Mouse (Mus musculus): ENCODE results near the gene Pcolce2.
"Not testable (repeated sequence)": the region's sequence is repeated elsewhere in the genome, so short reads cannot be mapped to it uniquely, and the experiment has no call there.

The Pcolce2 gene

GRCm38 (mm10) chr9:95637271-95638181 lies at the start of gene Pcolce2:
Gene Pcolce2, plus strand, starts transcription at chr9:95637601.
- DNase-seq (ENCODE audit: low read depth, low spot score): no peak

- DNase-seq (ENCODE audit: low read depth, low spot score): no peak
Measured at GRCm38 (mm10) chr9:95588070-95588469, 49.3 kb upstream of the Pcolce2 start.

GRCm38 (mm10) chr9:95594291-95594690 lies 43.1 kb upstream of the Pcolce2 start:
- no peak for DNase-seq (ENCODE audit: low read depth, low spot score)

- DNase-seq (ENCODE audit: low read depth, low spot score): no peak
Measured at GRCm38 (mm10) chr9:95597466-95598178, 39.8 kb upstream of the Pcolce2 start.

- DNase-seq (ENCODE audit: low read depth, low spot score): no peak
Measured at GRCm38 (mm10) chr9:95598179-95598721, 39.2 kb upstream of the Pcolce2 start.

GRCm38 (mm10) chr9:95599399-95599798 lies 38.0 kb upstream of the Pcolce2 start:
- no peak for DNase-seq (ENCODE audit: low read depth, low spot score)

- DNase-seq (ENCODE audit: low read depth, low spot score): no peak
Measured at GRCm38 (mm10) chr9:95602849-95603248, 34.6 kb upstream of the Pcolce2 start.

- DNase-seq (ENCODE audit: low read depth, low spot score): no peak
Measured at GRCm38 (mm10) chr9:95603316-95603715, 34.1 kb upstream of the Pcolce2 start.

- no peak for DNase-seq (ENCODE audit: low read depth, low spot score)
Measured at GRCm38 (mm10) chr9:95607196-95607595, 30.2 kb upstream of the Pcolce2 start.

GRCm38 (mm10) chr9:95612246-95612768 lies 25.1 kb upstream of the Pcolce2 start:
- no peak for DNase-seq (ENCODE audit: low read depth, low spot score)

- DNase-seq (ENCODE audit: low read depth, low spot score): no peak
Measured at GRCm38 (mm10) chr9:95613426-95614127, 23.8 kb upstream of the Pcolce2 start.

- DNase-seq (ENCODE audit: low read depth, low spot score): no peak
Measured at GRCm38 (mm10) chr9:95614861-95615615, 22.4 kb upstream of the Pcolce2 start.

GRCm38 (mm10) chr9:95615961-95616360 lies 21.4 kb upstream of the Pcolce2 start:
- DNase-seq (ENCODE audit: low read depth, low spot score): no peak

- no peak for DNase-seq (ENCODE audit: low read depth, low spot score)
Measured at GRCm38 (mm10) chr9:95618572-95618971, 18.8 kb upstream of the Pcolce2 start.

GRCm38 (mm10) chr9:95624072-95624471 lies 13.3 kb upstream of the Pcolce2 start:
- DNase-seq (ENCODE audit: low read depth, low spot score): no peak

GRCm38 (mm10) chr9:95628439-95628948 lies 8.9 kb upstream of the Pcolce2 start:
- DNase-seq (ENCODE audit: low read depth, low spot score): no peak

- not testable (repeated sequence) for DNase-seq (ENCODE audit: low read depth, low spot score)
Measured at GRCm38 (mm10) chr9:95629561-95629960, 7.8 kb upstream of the Pcolce2 start.

- DNase-seq (ENCODE audit: low read depth, low spot score): no peak
Measured at GRCm38 (mm10) chr9:95636395-95636794, 1.0 kb upstream of the Pcolce2 start.

- no peak for DNase-seq (ENCODE audit: low read depth, low spot score)
Measured at GRCm38 (mm10) chr9:95639919-95640318, 2.5 kb downstream of the Pcolce2 start.

GRCm38 (mm10) chr9:95645926-95646325 lies 8.5 kb downstream of the Pcolce2 start:
- no peak for DNase-seq (ENCODE audit: low read depth, low spot score)

- DNase-seq (ENCODE audit: low read depth, low spot score): no peak
Measured at GRCm38 (mm10) chr9:95653363-95653762, 16.0 kb downstream of the Pcolce2 start.
